Mouse (Mus musculus) common myeloid progenitor, adult 5-6 weeks (primary cell): ENCODE data around the gene Fam229b. TPM values are rescaled to one million over a fixed set of nuclear protein-coding genes. Genes with fewer than 3 reads are reported as not detected.
A peak's percentile ranks its signal among the peaks of the same experiment; 100 is the strongest.

Source experiments
- ATAC-seq: replicated peaks from 2 replicates; pipeline ENCODE4 v1.8.0; 2016; ENCODE audit warnings: low read depth, mild to moderate bottlenecking, moderate TSS enrichment, inconsistent platforms; ENCODE audit not compliant: poor library complexity, severe bottlenecking
- total RNA-seq: library from RNA; stranded (forward); fragments of 200-1000, 187-1606 nt; gene quantifications from 2 replicates; pipeline ENCODE4 v1.2.3, GENCODE M21; 2017

Gene Fam229b
- total RNA-seq, 1 experiment from 2014 or later = 1.5 TPM

DNA sequence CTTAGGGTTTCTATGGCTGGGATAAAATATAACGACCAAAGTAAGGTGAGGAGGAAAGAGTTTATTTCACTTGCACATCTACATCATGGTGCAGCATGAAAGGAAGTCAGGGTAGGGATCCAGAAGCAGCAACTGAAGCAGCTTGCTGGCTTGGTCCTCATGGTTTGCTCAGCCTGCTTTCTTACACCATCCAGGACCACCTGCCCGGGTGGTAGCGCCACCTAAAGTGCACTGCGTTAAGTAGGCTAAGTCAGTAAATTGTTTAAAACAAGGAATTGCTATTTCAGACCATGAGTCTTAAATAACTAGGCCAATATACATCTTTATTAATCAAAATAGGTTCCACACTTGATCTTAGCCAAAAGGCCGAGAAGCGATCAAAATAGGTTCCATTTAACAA lies 5.0 kb upstream of the Fam229b start:
- no peak for ATAC-seq

DNA sequence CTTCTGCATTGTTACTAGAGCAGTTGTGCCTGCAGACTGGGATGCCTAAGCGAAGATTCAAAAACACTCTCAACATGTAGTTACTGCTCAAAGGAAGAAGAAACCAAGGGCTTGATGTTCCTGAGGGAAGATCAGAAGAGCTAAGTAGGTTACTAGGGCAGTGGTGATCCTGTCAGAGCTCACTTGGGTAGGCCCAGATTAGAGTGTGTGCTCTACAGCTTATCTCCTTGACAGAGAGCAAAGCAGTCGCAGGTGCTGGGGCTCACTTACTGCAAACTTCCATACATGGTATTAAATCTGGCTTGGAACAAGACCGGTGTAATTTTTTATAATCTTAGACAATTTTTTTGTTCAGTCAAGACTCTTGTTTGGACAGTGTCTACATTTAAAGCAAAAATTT lies 4.1 kb upstream of the Fam229b start:
- no peak for ATAC-seq

DNA sequence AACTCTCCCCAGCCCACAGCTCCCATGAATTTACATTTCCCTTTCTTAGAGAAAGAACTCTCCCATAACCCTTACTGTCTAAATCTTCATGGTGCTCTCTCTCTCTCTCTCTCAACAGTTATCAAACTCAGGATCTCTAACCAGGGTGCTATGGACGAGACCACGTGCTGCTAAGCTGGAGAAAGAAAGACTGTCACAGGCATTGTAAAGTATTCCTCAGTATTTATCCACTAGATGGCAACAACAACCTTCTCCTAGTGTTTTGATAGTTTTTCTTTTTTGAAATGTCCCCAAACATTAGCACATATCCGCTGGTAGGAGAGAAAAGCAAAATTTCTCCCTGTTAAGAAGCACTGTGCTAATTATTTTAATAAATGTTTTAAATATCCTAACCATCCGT lies 12.3 kb downstream of the Fam229b start:
- ATAC-seq = 0 out of 2 replicates have a peak, but pooled peaks have one; percentile 60

DNA sequence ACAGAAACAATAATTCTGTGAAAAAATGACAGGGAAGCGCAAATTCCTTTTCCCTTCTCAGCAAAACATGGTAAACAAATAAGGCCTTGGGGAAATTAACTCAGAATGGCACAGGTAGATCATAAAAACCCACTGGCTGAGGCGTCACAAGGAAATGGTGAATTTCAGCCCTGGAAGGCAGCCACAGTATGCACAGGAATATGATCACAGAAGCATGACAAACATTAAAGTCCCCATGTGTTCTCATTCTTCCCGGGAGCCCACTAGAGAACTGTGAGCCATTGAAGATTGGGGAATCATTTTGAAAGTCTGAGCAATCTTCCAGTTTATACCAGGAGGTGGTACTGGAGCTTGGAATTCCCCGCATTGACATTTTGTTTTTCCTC lies 24.2 kb downstream of the Fam229b start:
- no peak for ATAC-seq

DNA sequence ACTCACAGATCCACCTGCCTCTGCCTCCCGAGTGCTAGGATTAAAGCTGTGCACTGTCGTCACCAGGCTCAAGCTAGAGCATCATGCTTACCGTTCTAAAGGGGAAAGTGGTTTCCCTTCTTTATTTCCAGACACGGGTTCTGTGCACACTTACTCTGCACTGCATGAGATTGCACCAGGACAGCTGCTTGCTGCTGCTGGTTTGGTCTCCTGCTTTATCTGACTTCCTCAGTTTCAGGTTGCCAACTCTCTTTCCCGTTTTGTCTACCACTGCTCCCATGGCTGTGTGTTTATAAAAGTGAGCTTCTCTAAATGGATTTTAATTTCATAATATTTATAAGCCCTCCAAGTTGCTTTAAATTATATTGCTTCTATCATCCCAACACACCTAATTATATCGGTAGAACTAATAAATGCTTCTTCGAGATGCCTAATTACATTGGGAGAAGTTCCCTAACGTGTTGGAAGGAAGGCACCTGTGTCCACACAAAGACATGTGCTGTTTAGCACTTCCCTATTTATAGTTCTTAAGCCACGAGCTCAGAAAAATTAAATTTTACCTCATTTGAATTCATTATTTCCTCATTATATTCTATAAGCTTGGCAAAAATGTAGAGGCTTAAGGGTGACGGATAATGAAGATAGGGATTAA lies 24.8 kb downstream of the Fam229b start:
- peak; percentile 93 for ATAC-seq

DNA sequence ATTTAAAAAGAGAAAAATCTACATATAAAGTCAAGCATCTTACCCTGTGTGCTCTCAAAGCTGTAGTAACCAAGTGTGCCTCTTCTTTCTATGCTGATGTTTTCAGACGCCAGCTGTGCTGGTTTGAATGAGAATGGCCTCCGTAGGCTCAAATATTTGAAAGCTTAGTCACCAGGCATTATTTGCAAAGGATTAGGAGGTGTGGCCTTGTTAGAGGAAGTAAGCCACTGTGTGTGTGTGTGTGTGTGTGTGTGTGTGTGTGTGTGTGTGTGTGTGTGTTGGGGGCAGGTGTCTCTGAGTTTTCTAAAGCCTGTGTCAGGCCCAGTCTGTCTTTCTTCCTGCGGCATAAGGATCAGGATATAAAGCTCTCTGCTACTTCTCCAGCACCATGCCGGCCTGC lies 26.8 kb downstream of the Fam229b start:
- ATAC-seq = no peak

DNA sequence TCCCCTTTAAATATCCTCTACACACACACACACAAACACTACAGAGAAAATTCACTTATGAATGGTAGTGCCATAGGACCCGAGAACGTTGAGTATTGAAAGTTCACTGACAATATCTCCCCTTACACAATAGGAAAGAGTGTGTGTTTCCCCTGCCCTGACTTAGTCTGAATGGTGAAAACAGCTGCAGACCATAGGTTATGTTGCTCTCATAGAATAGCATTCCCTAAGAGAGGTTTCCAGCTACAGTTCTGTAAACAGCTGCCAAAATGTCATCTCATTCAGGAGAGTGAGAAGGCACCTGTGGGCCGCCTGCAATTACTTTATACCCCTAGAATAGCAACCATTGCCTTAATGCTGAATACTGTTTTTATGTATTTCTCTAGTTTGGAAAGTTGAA lies 27.3 kb downstream of the Fam229b start:
- ATAC-seq = no peak

DNA sequence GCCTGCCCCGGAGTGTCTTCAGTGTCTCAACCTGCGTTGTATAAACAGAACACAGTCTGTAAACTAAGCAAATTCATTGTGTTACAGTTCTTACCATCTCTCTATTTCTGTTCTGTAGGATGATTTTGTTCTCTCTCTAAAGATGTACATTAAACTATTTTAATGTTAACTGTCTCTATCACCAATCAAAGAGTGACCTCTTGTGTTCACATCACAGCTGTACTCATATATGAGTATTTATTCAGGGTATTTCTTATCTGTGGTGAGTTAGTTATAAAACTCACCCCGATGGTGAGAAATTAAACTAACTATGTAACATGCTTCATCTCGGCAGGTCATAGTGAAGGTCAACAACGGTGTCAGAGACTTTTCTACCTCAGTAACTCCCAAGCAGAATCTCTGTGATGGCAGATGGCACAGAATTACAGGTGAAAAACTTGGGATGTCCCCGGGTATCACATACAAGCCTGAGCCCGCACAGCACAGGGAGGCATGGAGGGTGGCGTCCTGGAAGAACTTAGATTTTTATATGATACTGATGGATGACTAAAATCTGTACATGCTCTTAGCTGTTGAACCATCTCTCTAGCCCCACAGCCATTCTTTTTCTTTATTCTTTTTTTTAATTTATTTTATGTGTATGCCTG lies 28.8 kb downstream of the Fam229b start:
- no peak for ATAC-seq

DNA sequence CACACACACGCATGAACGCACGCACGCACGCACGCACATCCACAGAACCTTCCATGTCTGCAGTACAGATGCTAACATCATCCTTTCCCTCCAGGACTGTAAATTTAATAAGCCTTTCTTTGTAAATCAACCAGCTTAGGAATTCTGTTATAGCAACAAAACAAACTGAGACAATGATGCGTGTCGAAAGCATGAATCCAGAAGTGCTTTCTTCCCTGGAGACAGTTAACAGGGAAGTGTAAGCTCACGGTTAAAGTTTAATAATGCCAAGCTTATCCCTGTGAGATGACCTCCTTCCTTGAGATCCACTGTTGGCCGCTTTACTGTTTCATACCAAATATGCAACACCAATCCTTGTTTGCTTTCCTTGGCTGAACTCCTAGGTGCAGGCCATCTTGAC lies 35.0 kb downstream of the Fam229b start:
- ATAC-seq = no peak

DNA sequence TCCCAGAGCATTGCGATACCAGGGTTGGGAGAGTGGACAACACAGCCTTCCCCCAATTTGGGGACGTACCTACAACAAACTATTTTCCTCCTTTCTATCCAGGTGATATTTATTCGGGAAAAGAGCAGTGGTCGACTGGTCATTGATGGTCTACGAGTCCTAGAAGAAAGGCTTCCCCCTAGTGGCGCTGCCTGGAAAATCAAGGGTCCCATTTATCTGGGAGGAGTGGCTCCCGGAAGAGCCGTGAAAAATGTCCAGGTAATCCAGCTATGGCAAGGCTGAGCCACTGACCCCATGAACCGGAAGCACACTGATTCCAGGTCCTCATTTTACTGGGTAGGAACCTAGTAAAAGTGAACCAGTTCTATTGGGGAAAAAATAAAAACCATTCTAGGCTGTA lies 36.7 kb downstream of the Fam229b start:
- ATAC-seq = no peak

DNA sequence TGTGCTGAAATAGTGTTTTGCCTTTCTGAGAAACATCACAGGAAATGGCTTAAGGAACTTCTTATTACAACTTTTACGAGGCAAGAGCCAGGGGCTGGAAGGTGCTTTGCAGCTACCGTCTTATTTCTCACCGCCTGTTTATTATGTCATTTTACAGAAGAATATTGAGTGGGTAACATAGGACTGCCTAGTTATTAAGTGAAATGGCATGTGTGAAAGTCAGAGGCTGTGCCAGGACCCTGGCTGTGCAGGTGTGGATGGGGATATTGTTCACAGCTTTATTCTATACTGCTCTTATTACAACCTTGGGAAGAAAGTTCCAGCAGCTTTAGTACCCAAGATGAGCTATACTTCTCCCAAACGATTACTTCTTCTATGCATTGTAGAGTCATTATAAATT lies 61.7 kb downstream of the Fam229b start:
- no peak for ATAC-seq

Other genes with a start within 250 kb of the Fam229b start
- gene Lama4, start 168.4 kb downstream of the Fam229b start, total RNA-seq = not detected in 2 replicates
- 16.3 and 20.3 TPM in 2 replicates for gene Tube1, start 62 bp upstream of the Fam229b start, total RNA-seq
- gene Ccn6, start 29.9 kb upstream of the Fam229b start, total RNA-seq = not detected in 2 replicates
- gene Fyn, start 234.9 kb upstream of the Fam229b start, total RNA-seq = 29.0 and 37.6 TPM in 2 replicates